ENCODE assay signal across 18 mouse cellular contexts in genomic region chr9:108217406-108217805, GRCm38 (mm10). TPM values are rescaled to one million over a fixed set of nuclear protein-coding genes. Genes with fewer than 3 reads are reported as not detected.
DNase-seq lines count a peak whose midpoint lies in the region; ATAC-seq and TF ChIP-seq lines count a peak whose summit lies in the region.
"Had no signal": no experiment of that assay in that cellular context is flagged by ENCODE, and none has a peak within 500 bp of the region (broad histone marks: within the 10 kb centered on the region; RNA-seq: fewer than 3 reads in every experiment).

No protein-coding gene starts in this region.

- H3K27ac ChIP-seq in kidney, embryonic 15.5 days, result peak overlapping the region; percentile 81; the same call in 1 of the 2 replicates
- H3K27ac ChIP-seq in spleen, adult 2 months (ENCODE audit: insufficient read depth, low read length), result peak overlapping the region; percentile 20; the same call in 1 of the 2 replicates
- H3K27ac ChIP-seq in limb, embryonic 15.5 days, result 0 out of 2 replicates have a peak overlapping the region, but pooled peaks have one; percentile 7
- H3K27ac ChIP-seq in forebrain, embryonic 12.5 days, result no peak overlapping the region
- H3K27ac ChIP-seq: embryonic facial prominence, embryonic 12.5 days; heart, embryonic 13.5 days; hindbrain, embryonic 15.5 days had no signal

- no peak overlapping the region for H3K9ac ChIP-seq in kidney, embryonic 15.5 days
- H3K9ac ChIP-seq in limb, embryonic 15.5 days, result no peak overlapping the region
- H3K9ac ChIP-seq in forebrain, embryonic 12.5 days, result no peak overlapping the region
- H3K9ac ChIP-seq: embryonic facial prominence, embryonic 12.5 days; heart, embryonic 13.5 days; hindbrain, embryonic 15.5 days had no signal

- no peaks in the 10 kb centered on the region for H3K9me3 ChIP-seq in kidney, embryonic 15.5 days (replicated peaks)
- no peaks in the 10 kb centered on the region for H3K9me3 ChIP-seq in limb, embryonic 15.5 days
- H3K9me3 ChIP-seq in forebrain, embryonic 12.5 days, result no peaks in the 10 kb centered on the region
- H3K9me3 ChIP-seq: embryonic facial prominence, embryonic 12.5 days; G1E; heart, embryonic 13.5 days; hindbrain, embryonic 15.5 days had no signal

- no peak overlapping the region for H3K4me3 ChIP-seq in kidney, embryonic 15.5 days (replicated peaks)
- H3K4me3 ChIP-seq in spleen, adult 2 months (ENCODE audit: extremely low read depth, insufficient read depth, insufficient read length), result no peak overlapping the region
- no peak overlapping the region for H3K4me3 ChIP-seq in limb, embryonic 15.5 days
- H3K4me3 ChIP-seq in forebrain, embryonic 12.5 days (replicated peaks), result no peak overlapping the region
- H3K4me3 ChIP-seq: embryonic facial prominence, embryonic 12.5 days; heart, embryonic 13.5 days; hindbrain, embryonic 15.5 days had no signal

- TF ChIP-seq POLR2A in spleen, adult 2 months (IDR thresholded peaks at IDR 0.05; ENCODE audit: low read depth, low read length), result no peak

- TF ChIP-seq CTCF in spleen, adult 2 months (IDR thresholded peaks at IDR 0.05; ENCODE audit: extremely low read depth, insufficient read depth, insufficient read length, insufficient replicate concordance), result no peak

- no peak for ATAC-seq in kidney, embryonic 15.5 days (replicated peaks; ENCODE audit: low FRiP score)
- no peak for ATAC-seq in limb, embryonic 15.5 days (ENCODE audit: insufficient number of reproducible peaks, low FRiP score, low TSS enrichment, low read depth)
- ATAC-seq in forebrain, embryonic 12.5 days (ENCODE audit: low FRiP score), result no peak
- ATAC-seq: forebrain, embryonic 16.5 days had no signal

- no peaks in the 10 kb centered on the region for H3K27me3 ChIP-seq in kidney, embryonic 15.5 days
- H3K27me3 ChIP-seq in spleen, adult 2 months (ENCODE audit: control insufficient read depth, insufficient read depth, low read length), result no peaks in the 10 kb centered on the region
- H3K27me3 ChIP-seq in limb, embryonic 15.5 days, result no peaks in the 10 kb centered on the region
- H3K27me3 ChIP-seq in forebrain, embryonic 12.5 days, result no peaks in the 10 kb centered on the region
- H3K27me3 ChIP-seq: embryonic facial prominence, embryonic 12.5 days; heart, embryonic 13.5 days; hindbrain, embryonic 15.5 days had no signal

- no peak for DNase-seq in kidney, adult 8-10 months
- no peak for DNase-seq in spleen, adult 2 months (ENCODE audit: low read depth in 1 of 2, low spot score in 2 of 2)
- DNase-seq in spleen, postnatal 10 days (ENCODE audit: low spot score in 2 of 2), result no peak
- no peak for DNase-seq in right cerebral cortex, adult 2 months (ENCODE audit: low spot score in 2 of 2)
- DNase-seq: adrenal gland, postnatal 10 days; cerebellum, adult 11 months; cerebellum, adult 9-10 months; cerebellum, postnatal 25 days; gastrocnemius, postnatal 36 days; heart, postnatal 36 days had no signal

- peaks cover 47% of the 10 kb centered on the region for H3K36me3 ChIP-seq in kidney, embryonic 15.5 days
- peaks cover 2% of the 10 kb centered on the region; the same call in 1 of the 2 replicates for H3K36me3 ChIP-seq in spleen, adult 2 months (ENCODE audit: control insufficient read depth, insufficient read depth, low read length)
- H3K36me3 ChIP-seq in limb, embryonic 15.5 days, result peaks cover 29% of the 10 kb centered on the region
- peaks cover 21% of the 10 kb centered on the region for H3K36me3 ChIP-seq in forebrain, embryonic 12.5 days (replicated peaks)

- peaks cover 45% of the 10 kb centered on the region for H3K4me1 ChIP-seq in kidney, embryonic 15.5 days
- H3K4me1 ChIP-seq in spleen, adult 2 months (ENCODE audit: control insufficient read depth, insufficient read depth, insufficient read length), result peaks cover 7% of the 10 kb centered on the region; the same call in 1 of the 2 replicates
- H3K4me1 ChIP-seq in limb, embryonic 15.5 days, result peaks cover 17% of the 10 kb centered on the region
- peaks cover 18% of the 10 kb centered on the region for H3K4me1 ChIP-seq in forebrain, embryonic 12.5 days
- H3K4me1 ChIP-seq: embryonic facial prominence, embryonic 12.5 days had no signal

- 94% methylated on average over 3 of the region's 3 CpGs for WGBS in kidney, embryonic 15.5 days
- 55% methylated on average over 3 of the region's 3 CpGs for WGBS in spleen, adult 2 months
- WGBS in limb, embryonic 15.5 days, result 86% methylated on average over 3 of the region's 3 CpGs
- 93% methylated on average over 3 of the region's 3 CpGs for WGBS in forebrain, embryonic 12.5 days

- H3K4me2 ChIP-seq in kidney, embryonic 15.5 days, result no peak overlapping the region
- H3K4me2 ChIP-seq in limb, embryonic 15.5 days, result no peak overlapping the region
- no peak overlapping the region for H3K4me2 ChIP-seq in forebrain, embryonic 12.5 days
- H3K4me2 ChIP-seq: embryonic facial prominence, embryonic 12.5 days; heart, embryonic 13.5 days; hindbrain, embryonic 15.5 days had no signal

RNA-seq across cellular contexts. Expression of gene Bsn, which starts 27.2 kb away (rescaled TPM):
- 0.75 and 0.77 TPM in 2 replicates for polyA plus RNA-seq in kidney, embryonic 15.5 days (2015; fragmentation: Nextera tagmentation; extraction: Ambion mirVana)
- polyA plus RNA-seq in spleen, adult 2 months (2012; rRNA removed), result 0.57 and 0.67 TPM in 2 replicates
- polyA plus RNA-seq in limb, embryonic 15.5 days (2015; fragmentation: Nextera tagmentation; extraction: Ambion mirVana), result 0.76 and 0.82 TPM in 2 replicates
- 3.6 and 3.9 TPM in 2 replicates for polyA plus RNA-seq in forebrain, embryonic 12.5 days (2016; fragmentation: Nextera tagmentation; extraction: Ambion mirVana)

RNA-seq across cellular contexts. Expression of gene Dag1, which starts 46.4 kb away (rescaled TPM):
- polyA plus RNA-seq in kidney, embryonic 15.5 days (2015; fragmentation: Nextera tagmentation; extraction: Ambion mirVana), result 141 and 147 TPM in 2 replicates
- 15.5 and 17.2 TPM in 2 replicates for polyA plus RNA-seq in spleen, adult 2 months (2012; rRNA removed)
- polyA plus RNA-seq in limb, embryonic 15.5 days (2015; fragmentation: Nextera tagmentation; extraction: Ambion mirVana), result 86.6 and 107 TPM in 2 replicates
- polyA plus RNA-seq in forebrain, embryonic 12.5 days (2016; fragmentation: Nextera tagmentation; extraction: Ambion mirVana), result 62.7 and 67.9 TPM in 2 replicates
